Mouse (Mus musculus) common myeloid progenitor, adult 5-6 weeks (primary cell): ENCODE measurements at regions not wholly inside any gene's neighbourhood (a gene's known extent, or its start where the extent isn't known, plus 50 kb on each side); places are given as distances from the start of the nearest gene placed in this dataset.

Experiments used
- ATAC-seq: replicated peaks from 2 replicates; pipeline ENCODE4 v1.8.0; 2016; ENCODE audit warnings: low read depth, mild to moderate bottlenecking, moderate TSS enrichment, inconsistent platforms; ENCODE audit not compliant: poor library complexity, severe bottlenecking

GRCm38 (mm10) chr11:45624233-45624632, 227.6 kb upstream of the Clint1 start:
- no peak for ATAC-seq

- ATAC-seq: no peak
Observed at GRCm38 (mm10) chr11:45629250-45629649, 222.6 kb upstream of the Clint1 start.

- no peak for ATAC-seq
Observed at GRCm38 (mm10) chr11:45634535-45635235, 217.2 kb upstream of the Clint1 start.

GRCm38 (mm10) chr11:45635896-45636295, 216.0 kb upstream of the Clint1 start:
- ATAC-seq: no peak

- no peak for ATAC-seq
Observed at GRCm38 (mm10) chr11:45639236-45639635, 212.6 kb upstream of the Clint1 start.

- ATAC-seq: no peak
Observed at GRCm38 (mm10) chr11:45642142-45642756, 209.6 kb upstream of the Clint1 start.

- ATAC-seq: no peak
Observed at GRCm38 (mm10) chr11:45643629-45644325, 208.1 kb upstream of the Clint1 start.

- no peak for ATAC-seq
Observed at GRCm38 (mm10) chr11:45645815-45646214, 206.0 kb upstream of the Clint1 start.

- 0 out of 2 replicates have a peak, but pooled peaks have one; percentile 29 for ATAC-seq
Observed at GRCm38 (mm10) chr11:45647888-45648287, 204.0 kb upstream of the Clint1 start.

GRCm38 (mm10) chr11:45656260-45656659, 195.6 kb upstream of the Clint1 start:
- ATAC-seq: no peak

GRCm38 (mm10) chr11:45670156-45670830, 181.6 kb upstream of the Clint1 start:
- ATAC-seq: no peak

- peak; percentile 98 for ATAC-seq
Observed at GRCm38 (mm10) chr11:45678666-45679292, 173.1 kb upstream of the Clint1 start.

GRCm38 (mm10) chr11:45679293-45679673, 172.6 kb upstream of the Clint1 start:
- ATAC-seq: no peak

GRCm38 (mm10) chr11:45685571-45685970, 166.3 kb upstream of the Clint1 start:
- ATAC-seq: no peak

GRCm38 (mm10) chr11:45693206-45693605, 158.6 kb upstream of the Clint1 start:
- no peak for ATAC-seq

GRCm38 (mm10) chr11:45701506-45701905, 150.3 kb upstream of the Clint1 start:
- ATAC-seq: no peak

GRCm38 (mm10) chr11:45702916-45703315, 148.9 kb upstream of the Clint1 start:
- no peak for ATAC-seq

- no peak for ATAC-seq
Observed at GRCm38 (mm10) chr11:45704411-45704810, 147.4 kb upstream of the Clint1 start.

- ATAC-seq: no peak
Observed at GRCm38 (mm10) chr11:45718630-45719029, 133.2 kb upstream of the Clint1 start.

- ATAC-seq: no peak
Observed at GRCm38 (mm10) chr11:45719821-45720220, 132.0 kb upstream of the Clint1 start.
